Mouse (Mus musculus) T-helper 1 cell (primary cell): Measurements from ENCODE around the gene Trp53bp2.

Experiments used
- in situ Hi-C: fragments of 300-600 bp; cut with MboI, MseI; formaldehyde crosslinking; loops from one replicate; pipeline ENCODE4 v1.15.1; 2025; ENCODE audit warnings: high pct_unique_total_duplicates

Gene Trp53bp2

DNA sequence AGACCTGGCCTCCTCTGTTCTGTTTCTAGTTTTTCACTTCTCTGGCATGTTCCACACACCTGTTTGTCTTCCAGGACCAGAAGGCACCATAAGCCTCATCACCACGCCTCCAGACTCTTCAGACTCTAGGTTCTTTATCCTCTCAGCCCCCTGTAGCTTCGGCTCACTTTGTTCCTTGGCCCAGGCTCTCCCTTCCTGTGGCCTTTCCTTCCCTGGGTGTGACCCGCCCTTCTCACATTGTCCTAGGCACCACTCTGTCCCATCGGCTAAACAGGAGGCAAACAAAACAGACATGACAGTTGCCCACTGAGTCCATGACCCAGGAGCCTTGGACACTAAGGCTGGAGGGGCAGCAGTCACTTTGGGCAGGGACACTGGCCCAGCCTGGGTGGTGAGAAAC lies 91.3 kb downstream of the Trp53bp2 start:
- in situ Hi-C loops: loop anchor here (25.0 kb wide), 1 partner anchor 1537 kb away; the partner anchor contains the start of gene 1700056E22Rik

DNA sequence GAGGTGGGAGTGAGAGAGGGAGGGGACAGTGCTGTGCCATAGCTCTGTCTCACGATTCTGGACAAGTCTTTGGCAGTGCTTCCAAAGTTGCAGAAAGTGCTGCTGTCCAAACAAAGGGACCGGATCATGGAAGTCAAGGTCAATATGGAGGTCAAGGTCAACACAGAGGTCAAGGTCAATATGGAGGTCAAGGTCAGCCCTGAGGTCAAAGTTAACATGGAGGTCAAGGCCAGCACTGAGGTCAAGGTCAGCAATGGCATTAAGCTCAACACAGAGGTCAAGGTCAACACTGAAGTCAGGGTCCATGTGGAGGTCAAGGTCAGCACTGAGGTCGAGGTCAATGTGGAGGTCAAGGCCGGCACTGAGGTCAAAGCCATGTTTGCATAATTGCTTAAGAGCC lies 91.9 kb downstream of the Trp53bp2 start:
- in situ Hi-C loops: loop anchor here (25.0 kb wide), 1 partner anchor 1536 kb away; the partner anchor contains the start of gene 1700056E22Rik

DNA sequence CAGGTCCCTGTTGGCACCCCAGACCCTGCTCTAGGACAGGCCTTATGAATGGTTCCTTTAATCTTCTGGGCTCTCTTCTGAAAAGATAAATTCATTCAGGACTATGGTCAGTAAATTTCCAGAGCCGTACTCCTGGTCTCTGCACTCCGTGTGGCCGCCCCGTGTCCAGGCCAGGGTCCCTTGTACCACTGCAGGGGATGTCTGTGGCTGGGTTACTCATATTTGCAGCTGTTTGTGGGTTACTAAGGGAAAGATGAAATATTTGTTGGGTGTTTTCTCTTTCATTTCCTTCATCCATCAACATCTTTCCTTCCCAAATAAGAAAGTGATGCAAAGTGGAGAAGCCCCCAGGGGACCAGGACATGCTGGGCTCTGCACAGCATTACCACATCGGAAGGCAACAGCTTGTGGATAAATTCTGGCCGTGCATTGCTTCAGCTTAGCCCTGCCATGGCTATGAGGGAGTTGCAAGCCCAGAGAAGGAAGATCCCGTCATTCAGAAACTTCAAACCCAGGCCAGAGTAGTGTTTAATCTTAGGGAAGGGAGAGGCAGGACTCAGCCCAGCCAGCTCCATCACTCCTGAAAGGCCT lies 92.9 kb downstream of the Trp53bp2 start:
- in situ Hi-C loops: loop anchor here (25.0 kb wide), 1 partner anchor 1535 kb away; the partner anchor contains the start of gene 1700056E22Rik

DNA sequence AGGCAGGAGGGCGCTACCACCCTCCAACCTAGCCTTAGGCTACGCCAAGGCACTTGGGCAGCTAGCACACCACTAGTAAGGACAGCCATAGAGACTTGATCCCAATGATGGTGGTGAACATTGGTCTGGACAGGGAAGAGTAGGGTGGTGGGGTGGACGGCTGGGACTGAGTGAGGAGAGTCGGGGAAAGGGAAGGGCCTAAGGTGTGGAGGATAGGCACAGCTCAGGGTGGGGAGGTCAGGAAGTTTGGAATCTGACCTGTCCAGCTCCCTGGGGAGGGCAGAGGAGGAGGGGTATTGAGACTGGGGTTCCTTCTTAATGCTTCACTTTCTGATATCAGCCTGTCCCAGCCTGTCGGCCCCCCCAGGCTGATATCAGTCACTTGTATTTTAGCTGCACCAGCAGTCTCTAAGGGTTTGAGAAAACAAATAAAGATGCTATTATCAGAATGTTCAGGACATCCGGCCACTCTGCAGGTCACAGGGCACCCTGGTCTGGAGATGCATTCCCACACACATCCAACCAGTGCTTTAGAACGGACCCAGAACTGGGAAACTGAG lies 93.6 kb downstream of the Trp53bp2 start:
- in situ Hi-C loops: loop anchor here (25.0 kb wide), 1 partner anchor 1535 kb away; the partner anchor contains the start of gene 1700056E22Rik

DNA sequence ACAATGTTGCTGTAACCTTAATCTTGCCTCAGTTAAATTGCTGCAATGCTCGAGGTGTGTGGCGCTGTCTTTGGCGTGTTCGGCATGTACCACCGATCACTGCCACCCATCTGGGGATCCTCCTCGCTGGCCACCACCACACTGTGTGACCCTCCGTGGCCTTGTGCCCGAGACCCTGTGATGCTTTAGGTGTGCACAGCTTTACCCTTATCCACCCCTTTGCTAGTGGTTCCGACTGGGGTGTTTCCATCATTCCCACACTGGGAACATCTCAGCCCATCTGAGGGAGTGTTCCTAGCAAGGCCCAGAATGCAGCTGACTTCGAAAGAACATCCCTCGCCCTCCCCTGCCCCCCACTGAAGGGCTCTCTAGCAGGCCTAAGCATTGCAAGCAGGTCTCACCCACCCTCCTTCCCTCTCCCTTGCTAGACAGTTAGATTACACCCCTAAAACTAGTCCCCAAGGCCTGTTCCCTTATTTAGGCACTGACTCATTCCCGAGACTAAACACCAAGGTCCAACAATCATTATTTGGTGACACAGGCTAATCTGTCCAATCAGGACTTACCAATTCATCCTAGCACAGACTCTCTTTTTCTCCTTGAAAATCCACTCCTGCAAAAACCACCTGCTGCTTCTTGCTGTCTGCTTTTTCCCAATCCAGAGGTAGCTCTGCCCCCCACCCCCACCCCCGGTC lies 94.4 kb downstream of the Trp53bp2 start:
- in situ Hi-C loops: loop anchor here (25.0 kb wide), 1 partner anchor 1534 kb away; the partner anchor contains the start of gene 1700056E22Rik

DNA sequence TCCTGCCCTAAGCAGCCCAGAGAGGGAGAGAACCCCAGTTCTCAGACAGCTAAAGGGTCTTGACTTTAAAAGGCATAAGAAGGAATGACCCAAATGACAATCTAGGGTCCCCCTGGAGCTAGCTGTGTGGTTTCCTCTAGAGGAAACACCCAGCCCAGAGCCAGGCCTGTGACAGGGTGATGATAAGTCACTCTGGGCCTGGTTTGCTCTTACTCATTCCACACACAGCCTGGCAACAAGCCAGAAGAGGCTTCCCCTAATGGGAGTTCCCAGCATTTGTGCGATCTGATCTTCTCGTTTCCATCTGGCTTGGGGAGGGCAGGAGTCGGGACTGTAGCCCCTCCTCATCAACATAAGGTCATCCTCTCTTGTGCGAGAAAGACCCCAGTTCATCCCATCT lies 95.3 kb downstream of the Trp53bp2 start:
- in situ Hi-C loops: loop anchor here (25.0 kb wide), 1 partner anchor 1533 kb away; the partner anchor contains the start of gene 1700056E22Rik

DNA sequence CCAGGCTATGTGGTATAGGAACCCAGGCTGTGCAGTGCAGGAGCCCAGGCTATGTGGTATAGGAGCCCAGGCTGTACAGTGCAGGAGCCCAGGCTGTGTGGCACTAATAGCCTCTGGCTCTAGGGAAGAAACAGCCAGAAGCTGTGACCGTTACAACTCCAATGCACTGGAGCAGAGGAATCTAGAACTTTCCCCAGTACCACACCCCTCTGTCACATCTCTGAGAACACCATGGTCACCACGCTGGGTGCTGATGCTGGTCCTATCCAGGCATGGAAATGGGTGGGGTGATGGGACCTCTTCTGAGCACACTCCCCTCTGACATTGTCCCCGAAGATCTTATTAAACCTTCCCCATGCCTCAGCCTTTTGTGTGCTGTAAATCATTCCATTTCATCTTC lies 96.3 kb downstream of the Trp53bp2 start:
- in situ Hi-C loops: loop anchor here (25.0 kb wide), 1 partner anchor 1532 kb away; the partner anchor contains the start of gene 1700056E22Rik

DNA sequence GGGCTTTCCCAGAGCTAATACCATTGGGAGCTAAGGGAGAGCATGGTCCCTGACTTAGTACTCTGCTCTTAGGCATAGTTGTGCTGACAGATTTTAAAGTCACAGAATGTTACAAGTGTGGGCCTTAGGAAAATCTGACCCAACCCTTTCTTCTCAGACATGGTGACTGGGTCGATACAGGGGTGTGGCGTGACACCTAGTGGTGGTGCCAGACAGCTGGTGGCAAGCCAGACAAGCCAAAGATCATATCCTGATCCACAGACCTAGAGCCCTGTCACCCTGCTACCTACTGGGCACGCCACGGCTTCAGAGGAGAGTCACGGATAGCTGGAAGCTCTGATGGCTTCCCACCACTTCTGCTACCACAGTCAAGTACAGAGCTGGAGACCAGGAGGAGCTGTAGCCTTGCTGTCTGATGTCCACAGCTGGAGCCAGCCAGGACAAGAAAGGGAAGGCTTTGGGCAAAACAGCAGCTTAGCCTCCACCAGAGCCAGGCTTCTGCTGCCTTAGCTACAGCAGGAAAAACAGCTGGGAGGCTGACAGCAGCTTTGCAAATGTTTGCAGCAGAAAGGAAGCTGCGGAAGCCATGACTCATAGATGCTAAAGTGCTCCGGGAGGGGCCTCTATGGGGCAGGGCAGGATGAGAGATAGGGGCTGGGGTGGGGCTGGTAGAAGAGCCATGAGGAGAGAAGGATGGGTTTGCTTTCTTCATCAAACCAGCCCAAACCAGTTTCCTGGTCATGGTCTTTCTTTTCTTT lies 97.4 kb downstream of the Trp53bp2 start:
- in situ Hi-C loops: loop anchor here (25.0 kb wide), 1 partner anchor 1531 kb away; the partner anchor contains the start of gene 1700056E22Rik

DNA sequence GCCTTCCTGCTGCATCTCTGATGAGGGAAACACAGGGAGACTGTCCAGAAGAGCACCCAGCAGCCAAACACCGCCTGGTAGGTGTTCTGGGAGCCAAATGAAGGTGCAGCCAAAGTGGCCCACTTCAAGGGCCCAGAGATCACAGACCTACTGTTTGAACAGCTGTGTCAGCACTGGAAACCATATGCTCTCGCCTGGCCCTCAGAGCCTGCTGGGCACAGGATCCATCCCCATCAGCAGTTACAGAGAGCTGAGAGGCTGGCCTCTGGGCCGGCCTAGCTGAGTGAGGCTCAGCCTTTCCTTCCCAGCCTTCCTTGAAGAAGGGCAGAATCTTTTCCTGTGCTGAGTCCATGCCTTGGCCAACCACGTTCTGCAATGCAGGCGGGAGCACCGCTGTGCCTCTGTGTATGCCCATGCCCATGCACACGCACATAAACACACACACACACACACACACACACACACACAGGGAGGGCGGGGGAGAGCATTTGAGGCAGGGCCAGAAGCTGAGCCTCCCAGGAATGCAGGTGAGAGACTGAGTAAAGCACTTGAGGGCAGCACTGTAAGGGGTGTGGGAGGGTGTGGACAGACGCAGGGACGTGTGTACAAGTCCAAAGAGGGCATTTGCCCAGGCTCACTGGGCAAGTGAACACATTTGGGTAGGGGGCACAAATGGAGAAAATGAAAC lies 100.3 kb downstream of the Trp53bp2 start:
- in situ Hi-C loops: loop anchor here (25.0 kb wide), 1 partner anchor 1528 kb away; the partner anchor contains the start of gene 1700056E22Rik

DNA sequence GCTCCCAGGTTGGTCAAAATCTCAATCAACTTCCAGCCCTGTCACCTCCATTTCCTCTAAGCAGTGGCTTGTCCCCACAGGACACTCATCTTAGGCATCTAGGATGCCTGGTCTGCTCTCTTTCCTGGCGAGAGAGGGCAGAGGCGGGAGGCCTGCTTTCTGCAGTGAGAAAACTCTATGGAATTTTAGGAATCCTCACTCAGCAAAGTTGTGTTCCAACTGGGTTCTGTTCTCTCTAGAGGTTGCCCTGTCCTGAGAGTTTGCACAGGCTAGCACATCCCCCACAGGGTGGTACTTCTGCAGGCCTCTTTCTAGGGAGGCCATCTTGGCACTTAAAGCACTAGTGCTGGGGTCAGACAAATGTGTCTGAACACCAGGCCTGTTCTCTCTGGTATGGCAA lies 102.1 kb downstream of the Trp53bp2 start:
- in situ Hi-C loops: loop anchor here (25.0 kb wide), 1 partner anchor 1526 kb away; the partner anchor contains the start of gene 1700056E22Rik

DNA sequence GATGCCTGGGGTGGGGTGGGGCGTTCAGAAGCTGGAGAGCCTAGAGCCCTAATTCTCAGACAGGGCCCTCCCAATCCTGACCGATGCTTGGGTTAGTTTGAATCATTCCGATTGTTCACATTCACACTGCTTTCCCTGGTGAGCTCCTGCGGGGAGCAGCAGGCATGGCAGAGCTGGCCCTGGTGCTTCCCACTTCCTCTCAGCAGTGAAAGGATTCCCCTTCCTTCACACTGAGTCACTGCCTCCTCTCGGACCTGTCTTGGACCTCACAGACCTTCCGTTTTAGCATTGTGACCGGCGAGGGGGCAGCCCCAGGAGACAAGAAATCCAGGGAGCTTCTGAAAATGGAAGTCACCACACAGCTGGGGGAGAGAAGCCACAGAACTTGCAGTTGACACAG lies 102.8 kb downstream of the Trp53bp2 start:
- in situ Hi-C loops: loop anchor here (25.0 kb wide), 1 partner anchor 1526 kb away; the partner anchor contains the start of gene 1700056E22Rik
